Mouse (Mus musculus): Measurements from ENCODE around the gene Rars2.

Rars2 gene

DNA sequence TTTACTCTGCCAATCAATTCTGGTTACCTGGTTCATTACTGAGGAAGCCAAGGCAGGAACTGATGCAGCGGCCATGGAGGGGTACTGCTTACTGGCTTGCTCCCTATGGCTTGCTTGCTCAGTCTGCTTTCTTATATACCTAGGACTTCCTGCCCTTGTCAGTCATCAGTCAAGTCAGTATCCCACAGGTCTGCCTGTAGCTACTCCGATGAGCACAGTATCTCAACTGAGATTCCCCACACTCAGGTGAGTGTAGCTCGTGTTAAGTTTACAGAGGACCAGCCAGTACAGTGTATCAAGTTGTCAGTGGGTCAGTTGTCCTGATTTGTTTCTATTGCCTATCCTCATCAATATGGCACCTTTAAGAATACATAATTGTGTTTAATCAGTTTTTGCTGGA lies 26.0 kb downstream of the Rars2 start:
- no peak for DNase-seq (ENCODE audit: low read depth, low spot score)

GRCm38 (mm10) chr4:34644779-34645178 lies 30.0 kb downstream of the Rars2 start:
- no peak for DNase-seq (ENCODE audit: low read depth, low spot score)

- no peak for DNase-seq (ENCODE audit: low read depth, low spot score)
Measured at GRCm38 (mm10) chr4:34653179-34653578, 38.4 kb downstream of the Rars2 start.

DNA sequence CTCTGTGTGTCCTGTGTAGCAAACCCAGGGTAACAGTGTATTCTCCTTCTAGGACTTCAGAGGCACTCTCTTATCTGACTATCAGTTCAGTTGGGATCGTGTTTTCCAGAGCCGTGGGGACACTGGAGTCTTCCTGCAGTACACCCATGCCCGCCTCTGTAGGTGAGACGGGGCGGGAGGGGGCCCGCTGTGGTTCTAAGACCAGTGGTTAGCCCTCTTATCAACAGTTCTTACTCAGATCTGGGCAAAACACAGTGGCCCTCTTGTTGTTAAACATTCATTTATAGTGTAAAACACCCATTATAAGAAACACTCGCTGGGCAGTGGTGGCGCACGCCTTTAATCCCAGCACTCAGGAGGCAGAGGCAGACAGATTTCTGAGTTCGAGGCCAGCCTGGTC lies 41.3 kb downstream of the Rars2 start:
- DNase-seq (ENCODE audit: low read depth, low spot score) = no peak

DNA sequence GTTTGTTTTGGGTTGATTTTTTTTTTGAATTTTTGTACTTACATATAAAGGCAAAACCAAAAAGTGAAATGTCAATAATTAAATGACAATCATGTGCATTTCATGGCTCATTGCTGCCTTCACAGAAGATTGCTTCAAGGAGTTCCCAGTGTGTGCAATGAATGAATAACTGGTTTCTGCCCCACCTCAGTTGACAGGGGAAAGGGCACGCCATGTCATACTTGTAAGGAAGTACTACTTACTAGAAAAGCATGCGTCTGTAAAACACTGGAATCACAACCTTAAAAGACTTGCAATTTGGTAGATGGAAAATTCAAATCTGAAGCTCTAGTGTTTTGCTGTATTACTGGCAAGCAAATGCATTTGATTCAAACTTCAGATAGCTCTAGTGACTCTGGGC lies 44.3 kb downstream of the Rars2 start:
- DNase-seq (ENCODE audit: low read depth, low spot score) = no peak

DNA sequence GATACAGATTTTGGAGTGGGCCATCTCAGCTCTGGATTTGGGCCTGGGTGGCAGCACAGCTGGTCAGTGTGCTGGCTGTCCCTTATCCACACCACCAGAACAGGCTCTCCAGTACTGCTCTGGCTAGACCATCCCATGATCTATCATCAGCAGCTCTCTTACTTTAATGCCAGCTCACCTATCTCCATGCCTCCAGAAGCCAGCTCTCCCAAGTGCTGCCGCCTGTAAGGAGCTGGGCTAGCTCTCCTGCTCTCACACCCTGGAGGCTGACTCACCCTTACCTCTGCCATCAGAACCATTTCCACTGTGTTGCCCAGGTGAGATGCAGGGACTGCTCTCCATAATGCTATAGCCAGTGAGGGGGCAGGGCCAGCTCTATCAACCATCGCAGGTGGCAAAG lies 46.8 kb downstream of the Rars2 start:
- DNase-seq (ENCODE audit: low read depth, low spot score) = no peak

- DNase-seq (ENCODE audit: low read depth, low spot score) = no peak
Measured at GRCm38 (mm10) chr4:34661927-34662326, 47.2 kb downstream of the Rars2 start.

- no peak for DNase-seq (ENCODE audit: low read depth, low spot score)
Measured at GRCm38 (mm10) chr4:34667923-34668322, 53.2 kb downstream of the Rars2 start.

- no peak for DNase-seq (ENCODE audit: low read depth, low spot score)
Measured at GRCm38 (mm10) chr4:34673721-34674120, 59.0 kb downstream of the Rars2 start.

GRCm38 (mm10) chr4:34680530-34680929 lies 65.8 kb downstream of the Rars2 start:
- DNase-seq (ENCODE audit: low read depth, low spot score) = no peak

DNA sequence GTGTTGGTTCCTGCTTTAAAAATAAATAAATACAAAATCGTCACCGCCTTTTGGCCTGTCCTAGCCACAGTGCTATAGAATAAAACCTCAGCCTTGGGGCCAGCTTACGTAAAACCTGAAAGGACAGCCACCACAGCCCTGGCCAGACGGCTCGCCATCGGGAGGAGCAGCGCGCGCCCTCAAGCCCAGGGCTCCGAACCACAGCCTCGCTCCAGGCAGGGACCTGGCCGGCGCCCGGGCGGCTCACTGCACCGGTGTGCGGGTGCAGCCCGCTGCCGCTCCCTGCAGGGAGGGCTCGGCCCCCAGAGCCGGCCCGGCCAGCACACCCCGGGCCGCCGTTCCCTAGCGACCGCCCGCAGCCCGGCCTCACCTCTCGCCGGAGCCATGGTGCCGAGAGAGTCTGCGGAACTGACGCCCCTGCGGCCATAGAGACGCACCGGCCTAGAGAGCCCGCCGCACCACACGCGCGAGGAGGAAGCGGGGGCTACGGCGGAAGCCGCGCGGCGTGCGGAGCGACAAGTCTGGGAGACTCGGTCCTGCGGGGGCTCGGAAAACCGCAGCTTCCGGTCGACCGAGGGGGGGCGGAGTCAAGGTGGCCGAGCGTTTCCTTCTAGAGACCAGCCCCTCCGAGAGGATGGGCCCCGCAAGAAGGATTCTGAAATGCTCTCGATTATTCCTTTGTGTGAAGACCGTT lies 72.3 kb downstream of the Rars2 start, which contains the start of gene Slc35a1:
Slc35a1 (minus strand) TSS at position 565 of the 694 bp plus-strand sequence.
- peak; percentile 78 for DNase-seq (ENCODE audit: low read depth, low spot score)

DNA sequence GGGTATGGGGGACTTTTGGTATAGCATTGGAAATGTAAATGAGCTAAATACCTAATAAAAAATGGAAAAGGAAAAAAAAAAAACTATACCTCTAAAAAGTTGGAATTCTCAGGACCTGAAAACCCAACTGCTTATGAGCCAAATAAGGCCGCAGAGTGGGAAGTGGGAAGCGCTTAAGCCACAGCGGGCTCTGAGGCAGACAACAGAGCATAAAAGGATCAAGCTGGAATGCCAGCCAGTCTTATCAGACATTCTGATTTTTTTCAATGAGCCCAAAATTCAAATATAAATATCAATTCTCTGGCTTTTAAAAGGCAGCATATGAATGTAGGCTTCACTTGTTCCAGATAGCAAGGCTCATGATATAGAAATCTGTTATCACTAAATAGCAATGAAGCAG lies 73.3 kb downstream of the Rars2 start:
- no peak for DNase-seq (ENCODE audit: low read depth, low spot score)

- DNase-seq (ENCODE audit: low read depth, low spot score) = peak; percentile 30
Measured at GRCm38 (mm10) chr4:34701528-34701927, 86.8 kb downstream of the Rars2 start.

DNA sequence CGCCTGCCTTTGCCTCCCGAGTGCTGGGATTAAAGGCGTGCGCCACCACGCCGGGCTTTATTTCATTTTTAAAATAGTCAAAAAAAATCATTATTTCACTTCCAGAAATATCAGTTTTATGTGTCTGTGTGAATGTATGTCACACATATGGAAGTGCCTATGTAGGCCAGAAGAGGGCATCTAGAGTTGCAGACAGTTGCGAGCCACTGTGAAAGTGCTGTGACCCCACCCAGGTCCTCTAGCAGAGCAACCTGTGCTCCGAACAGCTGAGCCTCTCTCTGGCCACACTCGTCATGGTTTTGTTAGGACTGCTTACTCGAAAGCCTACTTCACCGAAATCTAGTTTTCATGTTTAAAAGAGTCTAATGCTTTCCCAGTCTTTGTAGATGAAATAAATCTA lies 87.5 kb downstream of the Rars2 start:
- no peak for DNase-seq (ENCODE audit: low read depth, low spot score)

DNA sequence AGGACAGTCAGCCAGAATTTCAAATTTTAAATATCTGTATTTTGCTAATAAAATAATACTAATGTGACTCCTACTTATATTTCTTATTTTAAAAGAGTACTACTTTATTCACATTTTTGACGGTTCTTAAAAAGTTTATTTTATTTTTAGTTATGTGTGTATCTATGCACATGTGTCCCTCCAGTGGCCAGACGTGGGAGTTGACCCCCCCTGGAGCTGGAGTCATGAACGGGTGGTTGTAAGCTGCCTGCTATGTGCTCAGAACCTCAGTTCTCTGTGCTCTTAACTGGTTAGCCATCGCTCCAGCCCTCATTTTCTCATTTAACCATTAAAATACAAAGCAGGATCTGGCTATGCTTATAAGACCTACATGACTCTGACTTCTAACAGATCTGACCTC lies 88.3 kb downstream of the Rars2 start:
- no peak for DNase-seq (ENCODE audit: low read depth, low spot score)

- DNase-seq (ENCODE audit: low read depth, low spot score) = no peak
Measured at GRCm38 (mm10) chr4:34707248-34707647, 92.5 kb downstream of the Rars2 start.

GRCm38 (mm10) chr4:34708127-34708526 lies 93.4 kb downstream of the Rars2 start:
- no peak for DNase-seq (ENCODE audit: low read depth, low spot score)
